Mouse (Mus musculus) neural tube, embryonic 15.5 days (tissue): ENCODE results near the gene Gtf2f2. TPM values are rescaled to one million over a fixed set of nuclear protein-coding genes. Genes with fewer than 3 reads are reported as not detected.

Source experiments
- ATAC-seq: fragments of 200-750 bp; cut with Nextera tagmentation; 2 replicates; pipeline ENCODE4 v1.8.0; 2017; ENCODE audit warnings: mild to moderate bottlenecking, moderate TSS enrichment, moderate library complexity; ENCODE audit not compliant: low FRiP score
- H3K27ac ChIP-seq: fragments of 300-500 bp; sonication (generic); replicated peaks from 2 replicates; pipeline ENCODE4 v1.5.1; 2015; ENCODE audit warnings: mild to moderate bottlenecking, inconsistent platforms
- H3K27me3 ChIP-seq: fragments of 300-500 bp; sonication (generic); replicated peaks from 2 replicates; pipeline ENCODE4 v1.6.1; 2015; ENCODE audit warnings: inconsistent platforms
- H3K36me3 ChIP-seq: fragments of 300-500 bp; sonication (generic); 2 replicates; pipeline ENCODE4 v1.6.1; 2015; ENCODE audit warnings: inconsistent platforms
- H3K4me1 ChIP-seq: fragments of 300-500 bp; sonication (generic); 2 replicates; pipeline ENCODE4 v1.6.1; 2015; ENCODE audit warnings: inconsistent platforms
- H3K4me2 ChIP-seq: fragments of 300-500 bp; sonication (generic); 2 replicates; pipeline ENCODE4 v1.6.1; 2015; ENCODE audit warnings: inconsistent platforms, mild to moderate bottlenecking, moderate library complexity
- H3K4me3 ChIP-seq: fragments of 300-500 bp; sonication (generic); replicated peaks from 2 replicates; pipeline ENCODE4 v1.5.1; 2015; ENCODE audit warnings: mild to moderate bottlenecking, inconsistent platforms
- H3K9ac ChIP-seq: fragments of 300-500 bp; sonication (generic); replicated peaks from 2 replicates; pipeline ENCODE4 v1.6.1; 2015; ENCODE audit warnings: mild to moderate bottlenecking, inconsistent platforms
- H3K9me3 ChIP-seq: fragments of 300-500 bp; sonication (generic); replicated peaks from 2 replicates; pipeline ENCODE4 v1.6.1; 2016; ENCODE audit warnings: inconsistent platforms
- WGBS: fragments of 180-500 bp; shearing (Covaris S2); methylation state at CpG from one replicate; pipeline ENCODE4 v1.1.7; 2015; ENCODE audit warnings: mixed read lengths; 5-methylcytosine and 5-hydroxymethylcytosine counted together
- polyA plus RNA-seq: library from polyadenylated mRNA; unstranded; fragments of >200 nt; fragmentation: Nextera tagmentation; extraction: Ambion mirVana; gene quantifications from 2 replicates; pipeline ENCODE4 v1.2.1, GENCODE M21; 2015

The Gtf2f2 gene
- polyA plus RNA-seq, 1 experiment from 2014 or later: 37.1 TPM

DNA sequence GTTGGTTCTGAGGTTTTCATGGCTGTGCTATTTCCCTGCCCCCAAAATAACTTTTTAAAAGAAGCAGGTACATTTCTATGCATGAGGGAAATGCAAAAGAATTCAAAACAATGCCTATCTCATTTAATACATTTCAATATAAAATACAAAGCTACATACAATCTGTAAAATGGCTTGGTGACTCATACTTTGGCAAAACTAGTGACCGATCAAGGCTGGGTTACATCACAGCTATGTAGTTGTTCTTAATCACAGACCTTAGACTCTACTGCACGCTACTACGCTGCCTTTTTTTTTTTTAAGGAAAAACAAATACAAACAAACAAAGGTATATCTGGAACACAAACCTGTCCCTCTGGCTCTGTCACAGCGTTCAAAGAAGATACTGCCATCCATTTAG lies 18.3 kb downstream of the Gtf2f2 start:
- Histone ChIP-seq H3K36me3 (no peaks in the 10 kb centered on the region), H3K4me2 (no peak overlapping the region), H3K9me3 (no peaks in the 10 kb centered on the region), H3K27ac (no peak overlapping the region), H3K9ac (no peak overlapping the region), H3K4me1 (no peaks in the 10 kb centered on the region), H3K4me3 (no peak overlapping the region), H3K27me3 (no peaks in the 10 kb centered on the region)
- ATAC-seq: no peak
- over 99% methylated on average over 4 of the region's 4 CpGs for WGBS

DNA sequence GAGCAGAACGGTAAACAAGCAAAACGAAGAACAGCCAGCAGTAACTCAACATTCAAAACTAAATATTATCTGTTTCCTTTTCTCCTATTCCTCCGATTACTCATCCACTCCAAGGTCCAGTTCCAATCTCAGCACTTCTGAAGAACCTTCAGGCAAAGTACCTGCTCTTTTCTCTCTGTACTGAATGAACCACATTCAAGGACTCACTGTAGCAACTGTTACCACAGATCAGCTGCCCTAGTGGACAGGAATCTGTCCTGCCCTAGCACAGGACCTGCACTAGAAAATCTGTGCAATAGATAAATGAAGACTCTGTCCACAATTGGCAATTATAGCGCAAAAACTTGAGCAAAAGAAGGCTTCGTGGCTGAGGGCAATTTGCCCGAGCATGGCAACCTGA lies 19.7 kb downstream of the Gtf2f2 start:
- Histone ChIP-seq H3K36me3 (no peaks in the 10 kb centered on the region), H3K4me2 (no peak overlapping the region), H3K4me1 (peaks cover 7% of the 10 kb centered on the region), H3K9me3 (no peaks in the 10 kb centered on the region), H3K27me3 (no peaks in the 10 kb centered on the region), H3K9ac (no peak overlapping the region), H3K27ac (no peak overlapping the region), H3K4me3 (no peak overlapping the region)
- WGBS: 88% methylated on average over 6 of the region's 6 CpGs
- ATAC-seq: no peak

DNA sequence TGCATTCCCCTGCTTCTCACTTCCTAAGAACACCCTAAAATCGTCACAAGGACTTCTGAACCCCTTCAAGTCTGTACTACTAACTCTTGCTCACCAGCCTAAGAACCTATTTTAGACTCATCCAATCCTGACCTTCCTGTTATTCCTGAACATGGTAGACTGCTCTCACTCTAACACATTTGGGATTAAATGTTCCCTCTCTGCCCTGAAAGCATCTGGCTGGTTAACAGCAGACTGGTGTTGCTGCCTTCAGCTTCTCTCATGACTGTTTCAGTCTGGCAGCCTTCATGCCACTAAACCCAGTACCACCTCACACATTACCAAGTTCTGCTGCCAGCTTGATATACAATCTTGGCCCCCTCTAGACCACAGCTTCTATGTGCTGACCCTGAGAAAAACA lies 21.5 kb downstream of the Gtf2f2 start:
- 89% methylated on average over 1 of the region's 1 CpGs for WGBS
- no peak overlapping the region for H3K9ac ChIP-seq
- peaks cover 21% of the 10 kb centered on the region for H3K4me1 ChIP-seq
- no peak overlapping the region for H3K4me3 ChIP-seq
- H3K4me2 ChIP-seq: no peak overlapping the region
- no peaks in the 10 kb centered on the region for H3K36me3 ChIP-seq
- no peak for ATAC-seq
- H3K27ac ChIP-seq: no peak overlapping the region
- H3K27me3 ChIP-seq: no peaks in the 10 kb centered on the region
- H3K9me3 ChIP-seq: no peaks in the 10 kb centered on the region

DNA sequence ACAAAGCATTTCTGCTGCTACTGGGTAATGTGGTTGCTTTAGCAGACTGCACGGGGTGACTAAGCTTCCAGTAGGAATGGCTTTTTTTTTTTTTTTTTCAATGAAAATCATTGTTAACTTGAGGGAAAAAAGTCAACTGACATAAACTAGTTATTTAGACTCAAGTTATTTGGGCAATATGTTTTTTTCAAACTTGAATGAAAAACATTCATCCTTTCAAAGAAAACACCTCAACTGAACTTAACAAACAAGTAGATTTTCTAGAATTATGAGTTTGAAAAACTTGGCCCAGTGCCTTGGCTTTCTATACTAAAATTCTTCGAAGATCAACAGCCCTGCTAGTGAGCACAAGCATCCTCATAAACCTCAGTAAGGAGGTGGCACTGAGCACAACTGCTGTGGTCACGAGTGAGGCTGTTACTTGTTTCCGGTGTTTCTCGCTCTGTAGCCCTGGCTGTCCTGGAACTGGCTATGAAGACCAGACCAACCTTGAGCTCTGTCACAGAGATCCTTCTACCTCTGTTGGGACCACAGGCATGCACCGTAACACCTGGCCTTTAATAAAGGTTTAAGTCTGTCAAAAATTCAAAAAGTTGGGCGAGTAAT lies 23.7 kb downstream of the Gtf2f2 start:
- Histone ChIP-seq H3K27ac (no peak overlapping the region), H3K4me2 (no peak overlapping the region), H3K4me1 (peaks cover 26% of the 10 kb centered on the region), H3K27me3 (no peaks in the 10 kb centered on the region), H3K9me3 (no peaks in the 10 kb centered on the region), H3K9ac (no peak overlapping the region), H3K4me3 (no peak overlapping the region), H3K36me3 (no peaks in the 10 kb centered on the region)
- 88% methylated on average over 7 of the region's 7 CpGs for WGBS
- ATAC-seq: no peak

DNA sequence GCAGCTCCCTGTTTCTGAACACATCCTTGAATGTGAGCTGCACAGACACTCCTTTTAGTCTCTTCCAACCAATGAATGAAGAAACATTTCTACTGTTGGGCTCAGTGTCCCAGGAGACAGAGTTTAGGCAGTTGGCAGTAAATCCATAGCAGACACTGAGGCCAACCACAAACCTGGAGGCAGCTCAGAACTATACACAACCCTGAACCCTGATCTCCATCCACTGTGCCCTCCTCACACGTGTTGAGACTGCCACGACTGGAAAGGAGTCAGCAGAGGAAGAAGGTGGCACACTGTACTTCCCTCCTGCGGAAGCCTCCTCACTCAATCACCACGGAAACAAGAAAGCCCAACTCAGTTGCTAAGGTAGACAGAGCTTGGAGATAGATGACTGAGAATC lies 25.6 kb downstream of the Gtf2f2 start:
- no peak overlapping the region for H3K4me3 ChIP-seq
- H3K4me1 ChIP-seq: peaks cover 26% of the 10 kb centered on the region
- no peaks in the 10 kb centered on the region for H3K36me3 ChIP-seq
- no peak overlapping the region for H3K4me2 ChIP-seq
- ATAC-seq: peak; percentile 75; the same call in 1 of the 2 replicates
- H3K27me3 ChIP-seq: no peaks in the 10 kb centered on the region
- WGBS: 51% methylated on average over 4 of the region's 4 CpGs
- H3K27ac ChIP-seq: peak overlapping the region; percentile 63
- no peak overlapping the region for H3K9ac ChIP-seq
- no peaks in the 10 kb centered on the region for H3K9me3 ChIP-seq

DNA sequence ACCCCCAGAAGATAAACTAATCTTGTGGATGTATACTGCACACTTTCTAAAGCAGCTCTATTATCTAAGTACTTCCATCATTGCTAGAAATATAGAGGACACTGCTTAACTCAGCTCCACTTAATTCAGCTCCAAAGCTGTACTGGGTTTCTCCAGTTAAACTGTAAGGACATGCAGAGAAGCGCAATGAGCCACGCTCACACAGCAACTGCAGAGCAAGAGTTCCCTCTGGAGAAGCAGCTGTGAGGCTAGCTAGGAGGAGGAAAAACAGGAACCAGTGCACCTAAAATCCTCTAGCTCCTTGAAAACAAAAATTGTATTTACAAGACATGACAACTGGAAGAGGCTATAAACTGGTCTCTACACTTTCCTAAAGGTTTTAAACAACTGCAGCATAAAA lies 26.8 kb downstream of the Gtf2f2 start:
- H3K9me3 ChIP-seq: no peaks in the 10 kb centered on the region
- no peak overlapping the region for H3K4me2 ChIP-seq
- H3K4me3 ChIP-seq: no peak overlapping the region
- H3K4me1 ChIP-seq: peaks cover 26% of the 10 kb centered on the region
- no peaks in the 10 kb centered on the region for H3K27me3 ChIP-seq
- H3K27ac ChIP-seq: 0 out of 2 replicates have a peak overlapping the region, but pooled peaks have one; percentile 28
- H3K9ac ChIP-seq: no peak overlapping the region
- no peaks in the 10 kb centered on the region for H3K36me3 ChIP-seq
- 73% methylated on average over 2 of the region's 2 CpGs for WGBS
- no peak for ATAC-seq

DNA sequence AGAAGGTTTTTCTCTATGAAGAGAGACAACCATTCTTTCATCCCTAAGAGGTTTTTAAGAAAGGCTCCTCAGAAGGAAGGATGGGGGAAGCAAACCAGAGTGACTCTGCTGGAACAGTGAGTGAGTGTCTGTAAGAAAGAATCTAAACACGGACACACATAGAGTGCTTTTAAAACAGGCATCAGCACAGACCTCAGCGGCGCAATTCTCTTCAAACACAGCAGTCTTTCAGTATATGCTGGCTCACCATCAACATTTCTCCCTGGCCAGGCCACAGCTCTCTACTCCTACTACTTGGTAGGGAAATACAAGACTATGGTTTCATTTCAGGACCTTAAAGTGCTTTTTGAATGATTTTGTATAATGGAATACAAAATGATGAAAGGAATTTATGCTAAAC lies 29.4 kb downstream of the Gtf2f2 start:
- ATAC-seq: no peak
- Histone ChIP-seq H3K27me3 (no peaks in the 10 kb centered on the region), H3K4me3 (no peak overlapping the region), H3K9ac (no peak overlapping the region), H3K27ac (no peak overlapping the region), H3K36me3 (no peaks in the 10 kb centered on the region), H3K4me1 (peaks cover 22% of the 10 kb centered on the region), H3K4me2 (no peak overlapping the region), H3K9me3 (no peaks in the 10 kb centered on the region)
- WGBS: 89% methylated on average over 3 of the region's 3 CpGs

GRCm38 (mm10) chr14:75976107-75976506 lies 34.6 kb downstream of the Gtf2f2 start:
- Histone ChIP-seq H3K4me3 (no peak overlapping the region), H3K9me3 (no peaks in the 10 kb centered on the region), H3K9ac (no peak overlapping the region), H3K36me3 (no peaks in the 10 kb centered on the region), H3K27me3 (no peaks in the 10 kb centered on the region), H3K4me1 (no peaks in the 10 kb centered on the region), H3K4me2 (no peak overlapping the region), H3K27ac (no peak overlapping the region)
- WGBS: 69% methylated on average over 3 of the region's 3 CpGs
- ATAC-seq: no peak

DNA sequence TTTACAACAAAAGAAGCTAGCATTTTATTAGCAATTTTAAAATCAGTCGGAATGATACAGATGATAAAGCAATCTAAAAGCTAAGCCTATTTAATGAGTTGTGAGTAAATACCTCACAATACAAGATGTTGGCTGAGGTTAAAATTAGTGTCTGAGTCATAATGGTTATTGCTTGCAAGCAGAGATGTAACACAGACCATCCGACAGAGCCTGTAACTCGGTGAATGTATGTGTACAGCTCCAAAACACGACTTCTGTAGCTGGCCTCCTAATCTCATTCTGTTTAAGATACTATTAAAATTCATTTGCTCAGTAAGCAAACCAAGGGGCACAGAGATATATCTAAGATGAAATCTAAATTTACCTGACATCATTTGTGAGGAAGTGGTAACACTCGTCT lies 43.4 kb downstream of the Gtf2f2 start:
- H3K4me3 ChIP-seq: no peak overlapping the region
- ATAC-seq: no peak
- WGBS: 63% methylated on average over 5 of the region's 5 CpGs

GRCm38 (mm10) chr14:75964433-75964832 lies 46.2 kb downstream of the Gtf2f2 start:
- H3K36me3 ChIP-seq: no peaks in the 10 kb centered on the region

More for the DNA sequence above, 43.4 kb downstream of the Gtf2f2 start:
- no peak overlapping the region for H3K4me2 ChIP-seq
- H3K9ac ChIP-seq: no peak overlapping the region
- no peaks in the 10 kb centered on the region for H3K36me3 ChIP-seq
- no peaks in the 10 kb centered on the region for H3K27me3 ChIP-seq
- H3K9me3 ChIP-seq: no peaks in the 10 kb centered on the region
- H3K4me1 ChIP-seq: peaks cover 14% of the 10 kb centered on the region
- no peak overlapping the region for H3K27ac ChIP-seq

DNA sequence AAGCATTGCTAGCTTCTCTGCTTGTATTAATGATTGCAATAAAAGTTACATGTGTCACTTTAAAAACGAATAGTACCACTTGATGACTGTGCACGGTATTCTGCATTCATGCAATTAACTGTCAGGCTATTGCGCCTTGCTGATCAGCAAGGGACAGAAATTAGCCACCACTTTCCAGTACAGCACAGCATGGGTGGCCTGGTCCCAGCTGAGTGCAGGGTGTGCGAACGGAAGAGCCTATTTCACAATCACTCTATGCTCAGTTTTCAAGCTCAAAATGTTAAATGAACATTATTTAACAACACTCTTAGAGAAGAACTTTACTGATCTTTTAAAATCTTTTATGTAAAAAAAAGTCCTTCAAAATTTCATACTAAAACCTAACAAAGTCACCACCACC lies 46.7 kb downstream of the Gtf2f2 start:
- Histone ChIP-seq H3K36me3 (no peaks in the 10 kb centered on the region), H3K4me2 (peak overlapping the region; percentile 52), H3K27ac (no peak overlapping the region), H3K9ac (no peak overlapping the region), H3K4me3 (peak overlapping the region; percentile 40), H3K27me3 (no peaks in the 10 kb centered on the region), H3K4me1 (peaks cover 17% of the 10 kb centered on the region), H3K9me3 (no peaks in the 10 kb centered on the region)
- ATAC-seq: no peak
- 23% methylated on average over 5 of the region's 5 CpGs for WGBS

More at GRCm38 (mm10) chr14:75964433-75964832, 46.2 kb downstream of the Gtf2f2 start:
- Histone ChIP-seq H3K4me1 (peaks cover 17% of the 10 kb centered on the region), H3K27ac (no peak overlapping the region), H3K9ac (no peak overlapping the region), H3K4me3 (peak overlapping the region; percentile 13), H3K4me2 (peak overlapping the region; percentile 52), H3K27me3 (no peaks in the 10 kb centered on the region), H3K9me3 (no peaks in the 10 kb centered on the region)
- 96% methylated on average over 1 of the region's 1 CpGs for WGBS
- ATAC-seq: no peak

DNA sequence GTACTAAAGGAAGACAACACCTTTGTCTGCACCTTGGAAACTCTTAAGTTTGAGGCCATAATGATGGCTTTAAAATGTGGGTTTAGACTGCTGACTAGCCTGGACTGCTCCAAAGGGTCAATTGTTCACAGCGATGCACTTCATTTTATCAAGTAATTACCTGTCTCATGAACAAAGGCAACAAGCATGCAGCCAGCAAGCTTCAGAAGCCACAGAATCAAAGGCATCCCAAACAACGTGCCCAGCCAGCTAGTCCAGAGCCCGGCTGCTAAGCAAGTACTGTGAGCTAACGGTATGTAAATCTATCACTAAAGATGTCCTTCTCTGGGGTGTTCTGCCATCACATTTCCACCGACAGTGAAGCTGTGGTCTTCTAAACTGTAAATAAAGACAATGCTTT lies 47.5 kb downstream of the Gtf2f2 start:
- H3K27me3 ChIP-seq: no peaks in the 10 kb centered on the region
- H3K9me3 ChIP-seq: no peaks in the 10 kb centered on the region
- peak overlapping the region; percentile 52 for H3K4me2 ChIP-seq
- H3K36me3 ChIP-seq: no peaks in the 10 kb centered on the region
- peaks cover 17% of the 10 kb centered on the region for H3K4me1 ChIP-seq
- H3K9ac ChIP-seq: peak overlapping the region; percentile 47; the same call in 1 of the 2 replicates
- 0 out of 2 replicates have a peak, but pooled peaks have one; percentile 42 for ATAC-seq
- 14% methylated on average over 5 of the region's 5 CpGs for WGBS
- H3K4me3 ChIP-seq: peak overlapping the region; percentile 40
- peak overlapping the region; percentile 72 for H3K27ac ChIP-seq
